In genomic region chr3:95232771-95233170, GRCm38 (mm10) we compare ENCODE assay signal across 12 mouse cellular contexts. TPM values are rescaled to one million over a fixed set of nuclear protein-coding genes. Genes with fewer than 3 reads are reported as not detected.
A peak's percentile ranks its signal among the peaks of the same experiment; 100 is the strongest.
DNase-seq lines count a peak whose midpoint lies in the region; ATAC-seq and TF ChIP-seq lines count a peak whose summit lies in the region.
"Had no signal": no experiment of that assay in that cellular context is flagged by ENCODE, and none has a peak within 500 bp of the region (broad histone marks: within the 10 kb centered on the region; RNA-seq: fewer than 3 reads in every experiment).

No protein-coding gene starts in this region.

- 26% methylated on average over 7 of the region's 7 CpGs for WGBS in kidney, adult 2 months

- peaks cover 3% of the 10 kb centered on the region for H3K36me3 ChIP-seq in kidney, adult 2 months (ENCODE audit: control insufficient read depth, insufficient read depth, low read length)

- no peak for TF ChIP-seq POLR2A in kidney, adult 2 months (IDR thresholded peaks at IDR 0.05; ENCODE audit: low read depth, low read length)

- intact Hi-C loops in gastrocnemius, adult 2 months (cut with DNase I): no loop called here
- intact Hi-C loops in gastrocnemius, postnatal 36 days (cut with DNase I): no loop called here

- ATAC-seq in megakaryocyte progenitor cell, adult 5-6 weeks (replicated peaks; ENCODE audit: poor library complexity): no peak

- no peak for DNase-seq in gastrocnemius, adult 2 months
- DNase-seq in gastrocnemius, postnatal 36 days: no peak
- DNase-seq in urinary bladder, postnatal 14 days (ENCODE audit: low spot score): peak; percentile 55
- no peak for DNase-seq in urinary bladder, adult 2 months (ENCODE audit: low spot score)
- DNase-seq in kidney, adult 2 months: peak; percentile 86
- peak; percentile 52 for DNase-seq in yolk sac, embryonic 10.5 days (ENCODE audit: low spot score)
- no peak for DNase-seq in layer of hippocampus, adult 8-10 months (ENCODE audit: low spot score in 2 of 2)
- DNase-seq: cerebellum, adult 18-20 months had no signal

- H3K27ac ChIP-seq in gastrocnemius, adult 2 months: peak overlapping the region; percentile 99; the same call in 1 of the 2 replicates
- H3K27ac ChIP-seq in kidney, adult 2 months (ENCODE audit: insufficient read depth, low read depth, low read length): peak overlapping the region; percentile 96
- H3K27ac ChIP-seq: midbrain, embryonic 12.5 days had no signal

- H3K4me3 ChIP-seq in gastrocnemius, adult 2 months: peak overlapping the region; percentile 21; the same call in 1 of the 2 replicates
- no peak overlapping the region for H3K4me3 ChIP-seq in kidney, adult 2 months (ENCODE audit: insufficient read depth, low read depth, low read length)
- H3K4me3 ChIP-seq: midbrain, embryonic 12.5 days had no signal

- no peaks in the 10 kb centered on the region for H3K27me3 ChIP-seq in kidney, adult 2 months (replicated peaks; ENCODE audit: control insufficient read depth, insufficient read depth, low read length)
- H3K27me3 ChIP-seq: midbrain, embryonic 12.5 days had no signal

- peaks cover 30% of the 10 kb centered on the region for H3K4me1 ChIP-seq in kidney, adult 2 months (ENCODE audit: control insufficient read depth, insufficient read depth, low read length)

- TF ChIP-seq CTCF in gastrocnemius, adult 2 months (IDR thresholded peaks at IDR 0.05): no peak
- no peak for TF ChIP-seq CTCF in kidney, adult 2 months (conservative IDR thresholded peaks at IDR 0.05; ENCODE audit: insufficient read depth, insufficient read length, low read depth, low read length)

RNA-seq across cellular contexts. Expression of gene Mllt11, which starts 0.8 kb away (rescaled TPM):
- 10 to 100 TPM; 52.0 to 84.9 TPM for total RNA-seq in gastrocnemius, adult 2 months (2021)
- 10 to 100 TPM; 48.5 to 63.2 TPM for total RNA-seq in gastrocnemius, postnatal 36 days (2021)
- polyA plus RNA-seq in urinary bladder, adult 2 months (2012; rRNA removed): 11.0 and 15.4 TPM in 2 replicates
- polyA plus RNA-seq in kidney, adult 2 months (2012; rRNA removed): 30.6 and 31.4 TPM in 2 replicates
- 4.6 and 5.8 TPM in 2 replicates for total RNA-seq in megakaryocyte progenitor cell, adult 5-6 weeks (2015)
- total RNA-seq in megakaryocyte progenitor cell, adult 5-6 weeks (2017): 4.9 and 5.5 TPM in 2 replicates
- total RNA-seq in layer of hippocampus, adult 8-10 months (2022): 100 to 1,000 TPM; 265 to 305 (median 277) TPM

RNA-seq across cellular contexts. Expression of gene Cdc42se1, which starts 4.2 kb away (rescaled TPM):
- 10 to 100 TPM; 13.7 to 16.4 TPM for total RNA-seq in gastrocnemius, adult 2 months (2021)
- 10 to 100 TPM; 14.2 to 18.4 TPM for total RNA-seq in gastrocnemius, postnatal 36 days (2021)
- polyA plus RNA-seq in urinary bladder, adult 2 months (2012; rRNA removed): 77.2 and 92.7 TPM in 2 replicates
- 77.5 and 83.7 TPM in 2 replicates for polyA plus RNA-seq in kidney, adult 2 months (2012; rRNA removed)
- 56.2 and 56.7 TPM in 2 replicates for total RNA-seq in megakaryocyte progenitor cell, adult 5-6 weeks (2015)
- 52.5 and 60.3 TPM in 2 replicates for total RNA-seq in megakaryocyte progenitor cell, adult 5-6 weeks (2017)
- total RNA-seq in layer of hippocampus, adult 8-10 months (2022): 10 to 100 TPM; 72.9 to 79.5 (median 77.2) TPM

RNA-seq across cellular contexts. Expression of gene Gm128, which starts 8.6 kb away (rescaled TPM):
- total RNA-seq in gastrocnemius, adult 2 months (2021): under 1 TPM in 1 of 2 experiments, not detected in 1; 0.11 TPM
- total RNA-seq in gastrocnemius, postnatal 36 days (2021): not detected
- polyA plus RNA-seq in urinary bladder, adult 2 months (2012; rRNA removed): 0.47 and 0.58 TPM in 2 replicates
- polyA plus RNA-seq in kidney, adult 2 months (2012; rRNA removed): 5.9 TPM in 2 replicates
- 1.0 and 1.4 TPM in 2 replicates for total RNA-seq in megakaryocyte progenitor cell, adult 5-6 weeks (2015)
- total RNA-seq in megakaryocyte progenitor cell, adult 5-6 weeks (2017): 0.34 and 0.46 TPM in 2 replicates
- under 1 TPM in 3 of 4 experiments, not detected in 1; 0.25 to 0.45 (median 0.41) TPM for total RNA-seq in layer of hippocampus, adult 8-10 months (2022)
- total RNA-seq: left cerebral cortex, postnatal 14 days had no signal
- polyA plus RNA-seq: heart, postnatal 0 days; midbrain, embryonic 12.5 days had no signal

RNA-seq across cellular contexts. Expression of gene Gabpb2, which starts 15.1 kb away (rescaled TPM):
- total RNA-seq in gastrocnemius, adult 2 months (2021): 10 to 100 TPM in 1 of 2 experiments, 1 to 10 TPM in 1; 9.1 to 12.0 TPM
- 1 to 10 TPM; 6.6 to 8.0 TPM for total RNA-seq in gastrocnemius, postnatal 36 days (2021)
- 21.4 and 21.9 TPM in 2 replicates for polyA plus RNA-seq in urinary bladder, adult 2 months (2012; rRNA removed)
- 9.8 and 10.6 TPM in 2 replicates for polyA plus RNA-seq in kidney, adult 2 months (2012; rRNA removed)
- 28.5 and 29.3 TPM in 2 replicates for total RNA-seq in megakaryocyte progenitor cell, adult 5-6 weeks (2015)
- total RNA-seq in megakaryocyte progenitor cell, adult 5-6 weeks (2017): 43.1 and 57.7 TPM in 2 replicates
- total RNA-seq in layer of hippocampus, adult 8-10 months (2022): 10 to 100 TPM; 15.7 to 18.0 (median 17.5) TPM

RNA-seq across cellular contexts. Expression of gene Bnipl, which starts 18.2 kb away (rescaled TPM):
- under 1 TPM in 1 of 2 experiments, not detected in 1; 0.31 TPM for total RNA-seq in gastrocnemius, adult 2 months (2021)
- not detected for total RNA-seq in gastrocnemius, postnatal 36 days (2021)
- 13.5 and 15.1 TPM in 2 replicates for polyA plus RNA-seq in urinary bladder, adult 2 months (2012; rRNA removed)
- polyA plus RNA-seq in kidney, adult 2 months (2012; rRNA removed): 0.09 and 0.41 TPM in 2 replicates
- not detected in 2 replicates for total RNA-seq in megakaryocyte progenitor cell, adult 5-6 weeks (2015)
- total RNA-seq in megakaryocyte progenitor cell, adult 5-6 weeks (2017): not detected in 2 replicates
- under 1 TPM in 3 of 4 experiments, not detected in 1; 0.43 to 0.95 (median 0.63) TPM for total RNA-seq in layer of hippocampus, adult 8-10 months (2022)
- polyA plus RNA-seq: heart, postnatal 0 days had no signal

Comparison
In these comparisons a context has a peak if more than half of its experiments do, and no peak if none do; other contexts are left out.
1. DNase-seq: peak in urinary bladder, postnatal 14 days (single experiment), kidney, adult 2 months (single experiment) and yolk sac, embryonic 10.5 days (single experiment); none in gastrocnemius, adult 2 months (single experiment), gastrocnemius, postnatal 36 days (0 of 2), urinary bladder, adult 2 months (single experiment) and layer of hippocampus, adult 8-10 months (0 of 2).
2. RNA of gene Mllt11, which starts 0.8 kb away (total RNA-seq): 265 to 305 TPM in layer of hippocampus, adult 8-10 months, 52.0 to 84.9 TPM in gastrocnemius, adult 2 months and 48.5 to 63.2 TPM in gastrocnemius, postnatal 36 days; 4.6 to 5.8 TPM in megakaryocyte progenitor cell, adult 5-6 weeks; every median in the first group is over 4 times any median in the second.